Mouse (Mus musculus) CD4-positive, CD25-positive, alpha-beta regulatory T cell, adult 2 months (primary cell): ENCODE data around the gene Gm49380.
A peak's percentile ranks its signal among the peaks of the same experiment; 100 is the strongest.

ENCODE experiments used
- DNase-seq: peaks from one replicate; pipeline ENCODE4 v3.0.0-alpha.2; 2012; ENCODE audit warnings: low read depth, low spot score

The Gm49380 gene

DNA sequence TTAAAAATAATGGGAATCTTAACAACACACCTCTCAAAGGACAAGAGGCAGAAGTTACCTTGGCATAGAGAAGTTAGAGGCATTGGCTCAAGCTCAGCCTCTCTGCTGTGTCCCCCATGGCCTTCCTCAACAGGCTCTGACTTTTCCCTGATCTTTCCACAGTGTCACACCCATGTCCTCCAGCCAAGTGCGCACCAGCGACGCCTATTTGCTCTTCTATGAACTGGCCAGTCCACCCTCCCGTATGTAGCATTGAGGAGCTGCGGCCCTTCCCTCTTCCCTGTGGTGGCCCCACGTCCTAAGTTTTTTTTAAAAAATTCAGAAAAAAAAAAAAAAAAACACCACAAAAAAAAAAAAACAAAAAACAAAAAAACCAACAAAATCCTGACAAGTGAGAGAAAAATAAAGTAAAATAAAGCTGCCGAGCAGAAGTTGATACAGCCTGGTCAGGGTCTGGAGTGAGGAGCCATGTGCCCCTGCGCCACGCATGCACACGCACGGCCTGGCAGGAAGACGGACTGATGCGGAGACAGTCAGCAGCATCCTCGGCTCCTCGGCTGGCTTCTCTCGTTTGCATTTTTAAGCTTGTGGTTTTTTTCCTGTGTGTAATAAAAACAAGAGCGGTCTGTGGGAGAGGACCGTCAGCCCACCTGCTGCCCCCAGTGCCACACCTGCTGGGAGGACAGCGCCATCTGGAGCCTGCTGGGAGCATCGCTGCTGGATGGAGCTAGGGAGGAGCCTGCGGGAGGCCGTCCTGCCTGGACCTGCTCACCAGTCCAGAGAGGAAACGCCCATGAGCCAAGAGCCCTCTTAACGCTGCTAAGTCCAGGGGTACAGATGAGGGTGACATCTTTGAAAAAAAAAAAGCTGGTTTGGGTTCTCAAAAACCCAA lies 19.4 kb downstream of the Gm49380 start:
- DNase-seq: peak; percentile 76

DNA sequence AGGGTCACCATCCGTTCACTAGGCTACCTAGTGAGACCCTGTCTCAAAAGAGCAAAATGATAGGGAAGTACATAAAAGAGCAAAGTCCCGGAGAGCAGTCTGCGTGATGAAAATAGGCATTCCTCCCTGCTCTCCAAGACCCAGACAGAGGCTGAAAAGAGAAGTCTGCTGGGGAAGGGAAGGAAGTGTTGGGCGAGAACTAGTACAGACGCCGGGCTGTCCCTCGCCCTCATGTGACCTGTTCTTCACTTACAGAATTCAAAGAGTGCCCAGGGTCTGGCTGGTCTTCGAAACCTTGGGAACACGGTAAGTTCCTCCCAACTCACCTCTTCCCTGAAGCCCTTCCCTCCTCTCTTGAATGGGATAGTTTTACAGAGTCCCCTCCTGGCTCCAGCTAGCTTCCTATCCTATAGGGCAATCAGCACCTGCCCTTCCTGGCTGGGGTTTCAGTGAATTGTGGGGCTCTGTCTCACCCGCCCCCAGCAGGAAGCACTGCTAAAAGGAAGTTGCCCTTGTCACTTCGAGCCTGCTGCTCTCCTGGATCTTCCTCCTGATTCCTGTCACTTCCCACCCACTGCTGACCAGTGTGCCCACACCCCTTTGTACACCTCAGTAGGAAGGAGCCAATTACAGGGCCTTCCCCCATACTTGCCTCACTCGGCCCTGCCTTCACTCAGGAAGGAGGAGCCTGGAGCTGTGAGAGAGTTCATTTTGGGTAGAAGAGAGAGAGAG lies 24.3 kb downstream of the Gm49380 start:
- peak; percentile 38 for DNase-seq

DNA sequence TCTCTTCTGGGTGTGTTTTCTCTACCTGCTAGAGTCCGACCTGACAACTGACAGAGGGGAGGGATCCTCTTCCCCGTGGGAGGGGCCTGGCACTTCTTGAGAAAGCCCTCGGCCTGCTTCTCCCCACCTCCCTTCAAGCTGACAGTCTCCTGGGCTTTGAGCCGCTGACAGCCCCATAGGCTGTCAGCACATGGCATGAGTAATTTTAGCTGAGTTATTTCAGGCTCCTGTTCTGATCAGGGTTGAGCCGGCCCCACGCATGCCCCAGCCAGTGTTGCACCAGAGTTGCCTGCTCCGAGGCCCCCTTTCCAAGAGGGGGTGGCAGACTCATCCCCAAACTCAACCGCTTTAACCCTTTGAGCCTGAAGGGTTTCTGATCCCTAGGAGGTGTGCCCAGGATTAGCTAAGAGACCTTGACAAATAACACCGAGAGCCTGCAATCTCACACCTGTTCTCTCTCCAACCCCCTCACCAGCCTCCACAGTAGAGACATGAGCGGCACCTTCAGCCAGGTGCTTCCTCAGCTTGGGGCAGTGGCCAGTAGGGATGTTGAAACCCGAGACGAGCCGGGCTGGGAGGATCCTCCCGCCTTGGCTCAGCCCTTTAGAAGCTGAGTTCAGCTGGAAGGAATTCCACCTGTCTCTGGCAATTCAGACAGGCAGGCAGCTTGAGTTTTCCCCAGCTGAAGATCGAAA lies 25.4 kb downstream of the Gm49380 start:
- no peak for DNase-seq

DNA sequence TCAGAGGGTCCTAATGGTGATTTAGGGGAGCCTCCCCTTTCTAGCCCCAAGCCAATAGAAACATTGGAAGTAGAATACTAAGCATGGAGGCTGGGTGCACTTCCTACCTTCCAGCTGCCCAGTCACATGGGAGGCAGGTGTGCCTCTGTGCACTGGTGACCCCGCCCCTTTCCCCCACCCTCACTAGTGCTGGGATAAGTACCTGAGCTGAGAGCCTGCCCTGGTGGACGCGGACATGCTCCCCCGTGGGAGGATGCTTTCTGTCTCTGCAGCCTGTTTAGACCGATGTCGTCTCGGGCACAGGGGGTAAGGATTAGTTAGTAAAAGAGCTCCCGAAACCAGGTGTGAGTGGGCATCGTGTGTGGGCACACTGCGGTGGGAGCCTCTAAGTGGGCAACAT lies 26.3 kb downstream of the Gm49380 start:
- no peak for DNase-seq

DNA sequence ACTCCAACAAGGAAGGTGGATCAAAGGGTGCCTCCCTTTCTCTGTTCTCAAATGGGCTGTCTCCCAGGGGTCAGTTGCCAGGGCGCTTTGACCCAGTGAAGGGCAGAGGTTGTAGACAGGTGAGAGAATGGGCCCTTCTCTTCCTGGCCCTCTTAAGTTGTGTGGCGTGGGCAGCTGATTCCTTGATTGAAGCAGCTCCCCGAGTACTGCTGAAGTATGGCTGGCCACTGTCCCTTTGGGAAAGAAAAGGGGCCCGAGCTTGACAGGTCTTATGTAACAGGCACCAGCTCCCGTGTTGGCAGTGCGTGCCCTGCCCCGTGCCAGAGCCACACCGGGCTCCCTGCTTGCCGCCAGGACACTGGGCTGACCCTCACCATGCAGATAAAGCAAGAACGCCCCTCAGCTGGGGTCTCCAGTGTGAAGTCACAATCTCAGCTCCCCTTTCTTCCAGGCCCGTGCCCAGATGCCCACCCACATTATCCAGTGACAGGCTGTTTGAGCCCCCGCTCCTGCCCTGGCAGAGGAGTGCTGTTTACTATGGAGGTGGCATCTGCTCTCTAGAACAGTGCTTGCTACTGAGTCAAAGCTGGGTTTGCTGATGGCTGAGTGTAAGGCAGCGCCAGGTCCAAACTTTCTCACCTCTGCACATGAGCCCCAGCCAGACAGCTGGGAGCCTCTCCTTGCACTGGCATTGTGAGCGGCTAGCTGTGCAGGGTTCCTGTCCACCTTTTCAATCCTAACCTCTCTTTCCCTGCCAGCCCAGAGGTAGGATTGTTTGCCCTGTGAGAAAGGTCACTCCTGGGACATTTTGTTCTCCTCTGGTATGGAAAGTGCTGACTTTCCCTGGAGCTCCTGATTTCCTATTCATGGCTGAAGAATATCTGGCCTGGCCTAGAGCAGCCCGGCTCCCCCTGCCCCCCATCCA lies 27.3 kb downstream of the Gm49380 start:
- DNase-seq: no peak

DNA sequence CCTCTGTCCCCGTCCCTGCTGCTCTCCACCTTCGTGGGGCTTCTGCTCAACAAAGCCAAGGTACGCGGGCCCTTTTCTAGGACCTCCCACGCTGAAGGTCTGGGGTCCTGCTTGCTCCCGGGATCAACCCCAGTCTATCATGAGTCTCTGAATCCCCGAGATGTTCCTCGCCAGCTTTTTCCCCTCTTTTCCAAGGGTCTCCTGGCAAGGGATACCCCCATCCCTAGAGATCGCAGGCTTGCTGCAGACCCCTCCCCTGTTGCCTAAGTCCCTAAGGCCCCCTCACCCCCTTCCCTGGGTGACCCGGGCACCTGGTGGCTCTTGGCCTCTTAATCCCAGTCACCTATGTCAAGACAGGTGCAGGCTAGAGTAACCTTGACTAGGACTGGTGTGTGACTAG lies 28.0 kb downstream of the Gm49380 start:
- no peak for DNase-seq

DNA sequence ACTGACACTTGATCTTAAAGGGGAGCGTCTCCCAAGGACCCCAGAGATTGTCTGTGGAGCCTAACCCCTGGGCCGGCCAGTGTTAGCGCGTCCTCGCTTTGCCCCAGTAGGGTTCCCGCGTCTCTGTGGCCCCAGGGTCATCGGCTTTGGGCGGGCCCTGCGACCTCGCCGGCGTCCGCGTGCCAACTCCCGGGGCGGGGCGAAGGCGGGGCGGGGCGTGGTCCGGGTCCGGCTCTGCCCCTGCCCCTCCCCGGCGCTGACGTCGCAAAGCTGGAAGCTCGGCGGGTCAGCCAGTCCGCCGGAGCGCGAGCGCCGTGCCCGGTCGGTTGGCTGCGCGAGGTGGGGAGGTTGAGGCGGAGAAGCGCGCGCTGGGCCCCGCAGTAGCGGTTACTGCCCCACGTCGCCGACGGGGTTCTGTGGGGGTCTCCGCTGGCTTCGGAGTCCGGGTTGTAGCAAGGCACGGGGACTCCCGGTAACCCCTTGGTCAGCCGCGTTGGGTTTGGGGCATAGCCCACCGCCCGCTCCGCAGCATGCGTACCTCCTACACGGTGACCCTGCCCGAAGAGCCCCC lies 28.6 kb downstream of the Gm49380 start:
- peak; percentile 78 for DNase-seq

DNA sequence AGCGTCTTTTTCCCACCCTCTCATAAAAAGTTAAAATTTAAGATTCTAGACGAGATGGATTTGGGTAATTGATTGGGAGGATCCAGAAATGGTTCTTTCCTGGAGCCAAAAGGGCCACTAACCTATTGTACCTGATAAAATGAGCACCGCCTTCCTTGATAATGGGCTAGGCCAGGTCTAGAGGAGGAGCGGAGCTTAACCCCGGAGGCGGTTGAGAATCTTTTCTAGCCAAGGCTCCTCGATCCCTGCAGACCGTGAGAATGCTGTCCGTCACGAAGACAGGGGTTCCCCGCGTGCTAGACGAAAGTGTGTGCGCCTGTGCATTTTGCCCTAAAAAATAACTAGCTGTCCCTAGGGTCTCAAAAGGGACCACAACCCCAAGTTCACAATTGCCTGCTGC lies 29.1 kb downstream of the Gm49380 start:
- DNase-seq: peak; percentile 46

DNA sequence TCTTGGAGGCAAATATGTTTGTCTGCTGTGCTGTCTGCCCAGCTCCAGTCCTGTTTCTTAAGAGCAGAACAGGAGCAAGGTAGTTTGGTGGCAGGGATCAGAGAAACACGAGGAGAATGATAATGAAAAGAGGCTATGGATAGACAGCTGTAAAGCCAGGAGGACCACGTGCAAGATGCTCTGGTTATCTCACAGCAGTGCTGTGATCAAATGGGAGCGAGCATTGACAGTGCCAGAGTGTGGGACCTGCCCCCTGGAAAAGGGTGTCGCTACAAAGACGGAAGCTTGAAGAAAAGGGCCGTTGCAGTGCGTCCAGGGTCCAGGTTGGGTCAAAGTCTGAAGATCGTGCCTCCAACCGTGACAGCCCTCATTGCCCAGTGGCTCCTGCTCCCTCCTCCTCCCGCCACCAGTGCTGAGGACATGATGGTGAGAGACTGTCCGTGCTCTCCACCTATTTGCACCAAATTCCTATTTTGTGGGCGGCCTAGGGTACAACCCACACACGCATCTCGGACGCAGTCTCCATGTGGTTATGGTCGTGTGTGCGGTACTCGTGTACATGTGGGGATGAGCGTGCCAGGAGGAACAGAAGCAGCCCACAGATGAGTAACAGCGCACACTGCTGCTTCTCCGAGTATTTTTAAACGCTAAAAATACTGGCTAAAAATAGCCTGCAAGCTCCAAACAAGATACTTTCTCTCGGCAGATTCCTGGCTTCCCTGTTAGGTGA lies 29.7 kb downstream of the Gm49380 start:
- DNase-seq: no peak

DNA sequence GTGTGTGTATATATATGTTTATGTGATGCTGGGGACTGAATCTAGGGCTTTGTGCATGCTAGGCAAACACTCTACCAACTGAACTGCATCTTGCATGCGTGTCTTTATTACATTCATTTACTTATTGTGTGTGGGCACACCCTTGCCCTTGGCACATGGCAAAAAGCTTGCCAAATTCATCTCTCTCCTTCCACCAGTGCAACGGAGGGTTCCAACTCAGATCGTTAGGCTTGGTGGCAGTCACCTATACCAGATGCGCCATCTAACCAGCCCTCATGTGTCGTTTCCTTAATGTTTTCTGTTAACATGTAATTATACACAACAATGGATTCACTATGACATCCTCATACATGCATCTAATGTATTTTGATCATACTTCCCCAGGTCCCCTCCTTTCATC lies 31.0 kb downstream of the Gm49380 start:
- no peak for DNase-seq

DNA sequence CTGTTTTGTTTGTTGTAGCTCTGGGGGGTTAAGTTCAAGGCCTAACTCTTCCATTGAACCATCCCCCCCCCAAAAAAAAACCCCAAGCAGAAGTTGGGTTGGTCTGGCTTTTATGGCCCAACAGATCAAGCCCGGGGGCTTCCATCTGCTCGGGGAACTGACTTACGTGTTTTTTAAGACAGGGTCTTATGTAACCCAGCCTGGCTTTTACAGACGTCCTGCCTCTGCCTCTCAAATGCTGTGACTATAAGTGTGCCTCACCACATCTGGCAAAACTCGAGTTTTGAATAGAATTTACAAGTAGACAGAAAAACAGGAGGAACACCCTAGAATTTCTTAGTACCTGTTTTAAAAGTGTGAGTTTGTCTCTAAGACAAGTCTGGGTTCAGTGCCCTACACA lies 31.7 kb downstream of the Gm49380 start:
- DNase-seq: no peak

DNA sequence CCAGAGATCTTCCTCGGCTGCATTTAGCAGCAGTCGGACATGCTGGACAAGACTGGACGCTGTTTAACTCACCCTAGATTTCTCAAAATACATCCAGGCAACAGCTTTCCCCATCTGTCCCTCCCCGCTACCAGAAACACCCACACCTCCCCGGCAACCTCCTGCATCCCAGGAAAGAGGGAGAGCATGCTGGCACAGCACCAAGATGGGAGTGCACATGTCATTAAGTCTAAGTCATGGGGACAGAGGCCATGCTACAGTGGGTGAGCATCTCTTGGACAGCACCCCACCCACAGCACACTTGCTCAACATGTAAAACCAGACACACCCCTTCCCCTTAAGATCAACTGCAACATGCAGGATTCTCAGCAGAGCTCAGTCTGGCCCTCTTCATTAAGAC lies 32.3 kb downstream of the Gm49380 start:
- no peak for DNase-seq

DNA sequence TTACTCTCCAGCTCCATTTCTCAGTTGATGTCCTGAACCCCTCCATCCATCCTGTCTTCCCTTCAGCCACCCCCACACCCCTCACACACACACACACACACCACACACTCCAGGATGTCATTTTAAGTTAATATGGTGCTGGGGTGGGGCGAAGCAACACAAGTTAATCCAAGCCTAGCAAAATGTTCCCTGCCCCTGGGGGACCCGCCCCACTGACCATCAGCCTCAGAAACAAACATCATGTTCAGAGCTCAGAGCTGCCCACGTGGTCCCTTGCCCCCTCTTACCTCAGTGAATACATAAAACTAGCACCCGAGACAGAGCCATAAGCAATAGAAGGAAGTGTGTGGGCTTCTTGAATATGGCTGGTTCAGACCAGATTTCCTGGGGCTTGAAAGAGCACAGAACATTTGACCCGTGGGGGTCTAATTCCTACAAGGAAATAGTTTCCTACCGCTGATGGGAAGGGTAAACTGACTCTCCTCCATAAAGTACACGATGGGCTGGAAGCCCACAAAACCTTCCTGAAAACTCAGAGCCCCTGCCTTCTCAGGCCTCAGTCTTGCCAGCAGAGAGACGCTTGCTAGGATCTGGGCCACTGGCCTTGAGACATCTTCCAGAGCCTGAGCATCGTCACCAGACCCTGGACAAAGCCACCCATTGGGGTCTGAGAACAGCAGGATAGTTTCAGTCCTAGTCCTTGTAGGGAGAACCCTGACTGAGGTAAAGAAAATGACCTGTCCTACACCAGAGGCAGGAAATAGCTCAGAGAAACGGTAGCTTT lies 33.1 kb downstream of the Gm49380 start:
- no peak for DNase-seq

DNA sequence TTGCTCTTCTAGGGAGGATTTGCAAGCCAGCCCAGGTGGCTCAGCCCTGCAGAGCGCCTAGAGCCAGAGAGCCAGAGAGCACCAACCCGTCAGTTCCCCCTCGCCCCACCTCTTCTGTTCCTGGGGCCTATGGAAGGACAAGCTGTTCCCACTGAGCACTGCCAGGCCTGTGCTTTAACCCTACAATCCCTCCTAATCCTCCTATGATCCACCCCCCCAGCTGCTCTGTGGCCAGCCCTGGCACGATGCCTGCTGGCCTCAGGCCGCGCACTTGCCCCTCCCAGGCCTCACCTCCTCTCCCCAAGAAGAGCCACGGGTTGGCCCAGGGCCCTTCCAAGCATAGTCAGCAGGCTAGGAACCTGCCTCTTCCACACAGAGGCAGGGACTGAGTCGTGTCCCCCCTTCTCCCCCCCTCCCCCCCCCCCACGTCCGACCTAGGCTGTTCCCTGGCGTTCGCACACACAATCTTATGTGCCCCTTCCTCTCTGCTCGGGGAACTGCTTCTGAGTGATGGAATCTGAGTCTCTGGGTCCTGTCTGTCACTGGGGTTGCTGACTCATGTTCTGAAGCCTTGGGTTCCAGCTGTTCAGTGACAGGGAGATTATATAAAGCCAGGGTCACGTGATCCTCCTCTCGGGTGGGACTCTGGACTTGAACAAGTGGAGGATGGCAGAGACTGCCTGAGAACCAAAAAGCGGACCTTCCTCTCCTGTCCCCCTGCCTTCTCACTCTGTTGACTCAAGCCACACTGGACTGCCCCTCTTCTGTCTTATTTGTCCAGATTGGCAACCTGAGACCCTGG lies 34.1 kb downstream of the Gm49380 start:
- no peak for DNase-seq

DNA sequence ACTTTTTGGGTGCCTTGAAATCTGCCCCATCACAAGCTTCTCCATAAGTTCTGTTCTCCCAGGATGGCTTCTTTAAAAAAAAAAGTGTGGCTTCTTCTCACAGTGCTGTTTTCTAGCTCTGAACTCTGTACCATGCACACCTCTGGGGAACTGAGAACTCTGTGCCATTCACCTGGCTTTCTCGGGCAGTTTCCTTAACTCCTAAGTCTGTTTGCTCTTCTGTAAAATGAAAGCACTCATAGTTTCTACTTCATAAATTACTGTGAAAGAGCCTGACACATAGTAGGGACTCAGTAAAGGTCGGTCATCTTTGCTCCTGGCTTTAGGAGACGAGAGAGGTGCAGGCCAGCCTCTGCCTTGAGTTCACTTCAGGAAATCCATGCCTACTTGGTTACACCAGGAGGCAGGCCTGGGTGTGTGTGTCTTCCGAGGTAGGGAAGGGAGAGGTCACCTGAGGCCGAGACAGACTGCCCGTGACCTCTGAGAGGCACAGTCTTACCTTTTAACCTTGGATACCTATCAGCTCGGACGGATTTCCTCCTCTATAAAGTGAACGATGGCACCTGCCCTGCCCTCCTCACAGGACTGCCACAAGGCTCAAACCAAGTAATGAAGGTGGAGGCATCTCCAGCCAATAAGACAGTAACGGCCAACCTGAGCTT lies 35.0 kb downstream of the Gm49380 start:
- DNase-seq: no peak

DNA sequence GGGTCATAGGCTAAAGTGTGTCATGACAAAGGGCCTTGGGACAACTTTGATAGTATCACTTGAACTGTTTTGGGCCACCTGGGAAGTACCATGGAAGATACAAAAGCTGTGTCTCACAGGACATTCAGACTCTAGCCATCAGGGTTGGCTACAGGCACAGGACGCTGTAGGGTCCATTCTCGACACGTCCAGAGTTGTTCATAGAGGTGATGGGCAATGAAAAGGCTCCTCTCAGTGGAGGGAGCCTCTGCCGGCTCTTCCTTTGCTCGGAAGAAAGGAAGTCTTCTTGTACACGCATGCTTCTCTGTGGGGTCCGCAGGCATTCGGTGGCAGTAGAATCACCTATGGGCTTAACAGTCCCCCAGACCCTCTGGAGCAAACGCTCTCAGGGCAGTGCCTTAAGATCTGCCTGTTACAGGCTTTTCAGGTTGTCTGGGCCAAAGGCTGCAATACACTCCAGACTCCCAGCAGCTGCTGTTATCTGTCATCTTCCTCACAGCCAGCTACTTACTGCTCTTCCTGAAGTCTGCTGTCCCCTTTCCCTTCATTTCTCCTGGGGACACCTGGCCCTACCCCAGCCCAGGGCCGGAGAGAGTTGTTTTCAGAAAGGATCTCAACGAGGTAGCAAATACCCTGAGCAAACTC lies 35.9 kb downstream of the Gm49380 start:
- no peak for DNase-seq

DNA sequence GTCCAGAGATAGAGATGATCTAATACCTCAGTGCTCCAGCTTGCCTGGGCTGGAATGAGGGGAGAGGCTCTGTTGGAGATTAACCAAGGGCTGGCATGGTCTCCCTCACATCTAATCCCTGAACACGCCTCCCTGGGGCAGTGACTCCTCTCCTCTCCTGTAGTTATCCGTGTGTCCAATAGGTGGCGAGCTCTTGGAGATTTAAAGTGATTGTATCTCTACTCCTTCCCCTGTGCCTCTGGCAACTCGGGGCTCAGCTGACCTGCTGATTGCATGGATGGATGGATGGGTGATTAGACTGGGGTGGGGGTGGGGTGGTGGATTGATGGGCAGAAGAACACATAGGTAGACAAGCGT lies 36.6 kb downstream of the Gm49380 start:
- peak; percentile 73 for DNase-seq
